9 mouse cellular contexts compared by ENCODE assay signal in genomic region chr8:120264388-120264943, GRCm38 (mm10). TPM values are rescaled to one million over a fixed set of nuclear protein-coding genes. Genes with fewer than 3 reads are reported as not detected.
DNase-seq lines count a peak whose midpoint lies in the region; ATAC-seq and TF ChIP-seq lines count a peak whose summit lies in the region.
"Had no signal": no experiment of that assay in that cellular context is flagged by ENCODE, and none has a peak within 500 bp of the region (broad histone marks: within the 10 kb centered on the region; RNA-seq: fewer than 3 reads in every experiment).

No protein-coding gene starts in this region.

- no peak for DNase-seq in kidney, adult 18-20 months
- DNase-seq in embryonic facial prominence, embryonic 11.5 days (ENCODE audit: low spot score): peak; percentile 27
- no peak for DNase-seq in Muller cell, postnatal 12 days (ENCODE audit: inconsistent ontology term)
- DNase-seq in left cerebral cortex, adult 18-20 months (ENCODE audit: low spot score in 2 of 2): no peak
- no peak for DNase-seq in left cerebral cortex, postnatal 14 days (ENCODE audit: low spot score in 2 of 2)

- ATAC-seq in kidney, embryonic 15.5 days (replicated peaks; ENCODE audit: low FRiP score): no peak; the same call in 1 of the 2 replicates
- ATAC-seq in embryonic facial prominence, embryonic 11.5 days (replicated peaks; ENCODE audit: insufficient number of reproducible peaks, low FRiP score, low TSS enrichment, low read depth): no peak
- ATAC-seq in intestine, embryonic 15.5 days: no peak; the same call in none of the 2 replicates

- no peak overlapping the region for H3K9ac ChIP-seq in kidney, embryonic 15.5 days
- no peak overlapping the region; the same call in 1 of the 2 replicates for H3K9ac ChIP-seq in embryonic facial prominence, embryonic 11.5 days (replicated peaks; ENCODE audit: low read length)
- peak overlapping the region; percentile 12; the same call in 1 of the 2 replicates for H3K9ac ChIP-seq in intestine, embryonic 15.5 days

- intact Hi-C loops in left cerebral cortex, postnatal 14 days (cut with DNase I): no loop called here

- H3K4me2 ChIP-seq in kidney, embryonic 15.5 days: peak overlapping the region; percentile 53
- no peak overlapping the region; the same call in 1 of the 2 replicates for H3K4me2 ChIP-seq in embryonic facial prominence, embryonic 11.5 days (ENCODE audit: low read depth, low read length)
- H3K4me2 ChIP-seq in intestine, embryonic 15.5 days (replicated peaks): peak overlapping the region; percentile 60
- peak overlapping the region; percentile 57 for H3K4me2 ChIP-seq in myocyte (ENCODE audit: low read depth)

- H3K27me3 ChIP-seq in kidney, embryonic 15.5 days: peaks cover 11% of the 10 kb centered on the region; the same call in 1 of the 2 replicates
- no peaks in the 10 kb centered on the region for H3K27me3 ChIP-seq in embryonic facial prominence, embryonic 11.5 days (ENCODE audit: control insufficient read depth, insufficient read depth, low read length)
- no peaks in the 10 kb centered on the region for H3K27me3 ChIP-seq in intestine, embryonic 15.5 days (replicated peaks)
- no peaks in the 10 kb centered on the region for H3K27me3 ChIP-seq in myocyte (ENCODE audit: control insufficient read depth, insufficient read depth, insufficient read length)

- H3ac ChIP-seq in myocyte (ENCODE audit: control insufficient read depth, insufficient read length): no peak overlapping the region

- peaks cover 99% of the 10 kb centered on the region for H3K4me1 ChIP-seq in kidney, embryonic 15.5 days
- peaks cover 37% of the 10 kb centered on the region for H3K4me1 ChIP-seq in embryonic facial prominence, embryonic 11.5 days (ENCODE audit: control insufficient read depth, insufficient read depth, low read length)
- H3K4me1 ChIP-seq in intestine, embryonic 15.5 days (replicated peaks): peaks cover 80% of the 10 kb centered on the region

- no peak for TF ChIP-seq POLR2A in myocyte (IDR thresholded peaks at IDR 0.05; ENCODE audit: insufficient read length, low read depth)

- 20% methylated on average over 13 of the region's 13 CpGs for WGBS in kidney, embryonic 15.5 days
- WGBS in embryonic facial prominence, embryonic 11.5 days: 18% methylated on average over 13 of the region's 13 CpGs
- WGBS in intestine, embryonic 15.5 days: 25% methylated on average over 13 of the region's 13 CpGs

- no peaks in the 10 kb centered on the region for H3K9me3 ChIP-seq in kidney, embryonic 15.5 days (replicated peaks)
- H3K9me3 ChIP-seq in embryonic facial prominence, embryonic 11.5 days (replicated peaks; ENCODE audit: control insufficient read depth, low read length): no peaks in the 10 kb centered on the region
- no peaks in the 10 kb centered on the region for H3K9me3 ChIP-seq in intestine, embryonic 15.5 days

- H3K27ac ChIP-seq in kidney, embryonic 15.5 days: peak overlapping the region; percentile 89
- peak overlapping the region; percentile 98 for H3K27ac ChIP-seq in embryonic facial prominence, embryonic 11.5 days (replicated peaks; ENCODE audit: low read depth, low read length)
- H3K27ac ChIP-seq in intestine, embryonic 15.5 days: peak overlapping the region; percentile 94
- H3K27ac ChIP-seq: macrophage had no signal

- H3K4me3 ChIP-seq in kidney, embryonic 15.5 days (replicated peaks): peak overlapping the region; percentile 14; the same call in 1 of the 2 replicates
- H3K4me3 ChIP-seq in embryonic facial prominence, embryonic 11.5 days (ENCODE audit: low read depth, low read length): no peak overlapping the region
- H3K4me3 ChIP-seq in intestine, embryonic 15.5 days (replicated peaks): no peak overlapping the region; the same call in 1 of the 2 replicates
- H3K4me3 ChIP-seq in myocyte: no peak overlapping the region

- no peaks in the 10 kb centered on the region for H3K36me3 ChIP-seq in kidney, embryonic 15.5 days
- H3K36me3 ChIP-seq in embryonic facial prominence, embryonic 11.5 days (replicated peaks; ENCODE audit: control insufficient read depth, insufficient read depth, low read depth, low read length): no peaks in the 10 kb centered on the region
- H3K36me3 ChIP-seq in intestine, embryonic 15.5 days: no peaks in the 10 kb centered on the region
- no peaks in the 10 kb centered on the region for H3K36me3 ChIP-seq in myocyte (ENCODE audit: control insufficient read depth, insufficient read depth)

- peaks cover 26% of the 10 kb centered on the region for H3K79me2 ChIP-seq in myocyte (ENCODE audit: control insufficient read depth, insufficient read depth)

TF ChIP-seq in myocyte, 11 proteins besides CTCF, POLR2A, EP300 and RAD21:
- no peak for TF ChIP-seq E2F4 (IDR thresholded peaks at IDR 0.05; ENCODE audit: insufficient read depth)
- TF ChIP-seq MYOG (IDR thresholded peaks at IDR 0.05; ENCODE audit: control insufficient read depth in 1 of 3, insufficient read depth in 1 of 3, insufficient read length in 2 of 3, low read depth in 2 of 3): peak; percentile 17 to 95 (median 92)
- no peak for TF ChIP-seq POLR2AphosphoS2 (IDR thresholded peaks at IDR 0.05; ENCODE audit: insufficient read length, low read depth)
- peak; percentile 79 to 98 (median 95) for TF ChIP-seq MYOD1 (IDR thresholded peaks at IDR 0.05; ENCODE audit: control insufficient read depth in 1 of 3, insufficient read length in 2 of 3, low read depth in 2 of 3)
- no peak for TF ChIP-seq USF1 (IDR thresholded peaks at IDR 0.05; ENCODE audit: low read depth)
- peak; percentile 96 for TF ChIP-seq TCF3 (IDR thresholded peaks at IDR 0.05; ENCODE audit: insufficient read length, low read depth)
- peak; percentile 96 for TF ChIP-seq TCF12 (IDR thresholded peaks at IDR 0.05; ENCODE audit: insufficient read depth, poor library complexity, severe bottlenecking)
- no peak for TF ChIP-seq MAX (IDR thresholded peaks at IDR 0.05; ENCODE audit: low read depth)
- no peak for TF ChIP-seq REST (IDR thresholded peaks at IDR 0.05; ENCODE audit: insufficient read depth, insufficient read length)

RNA-seq across cellular contexts. Expression of gene Gse1, which starts 36.2 kb away (rescaled TPM):
- polyA plus RNA-seq in kidney, embryonic 15.5 days (2015; fragmentation: Nextera tagmentation; extraction: Ambion mirVana): 8.3 and 10.0 TPM in 2 replicates
- polyA plus RNA-seq in embryonic facial prominence, embryonic 11.5 days (2014; fragmentation: Nextera tagmentation; extraction: Ambion mirVana): 7.5 and 8.1 TPM in 2 replicates
- 7.9 and 9.6 TPM in 2 replicates for polyA plus RNA-seq in intestine, embryonic 15.5 days (2015; fragmentation: Nextera tagmentation; extraction: Ambion mirVana)
- 14.7 TPM for polyA plus RNA-seq in myocyte (2012; fragmentation: generic; extraction: Trizol)
- total RNA-seq in left cerebral cortex, adult 18-20 months (2021): 10 to 100 TPM; 79.8 to 90.8 TPM
- 10 to 100 TPM; 49.0 to 57.3 TPM for total RNA-seq in left cerebral cortex, postnatal 14 days (2021)
